8 mouse cellular contexts compared by ENCODE assay signal in the genomic region with DNA sequence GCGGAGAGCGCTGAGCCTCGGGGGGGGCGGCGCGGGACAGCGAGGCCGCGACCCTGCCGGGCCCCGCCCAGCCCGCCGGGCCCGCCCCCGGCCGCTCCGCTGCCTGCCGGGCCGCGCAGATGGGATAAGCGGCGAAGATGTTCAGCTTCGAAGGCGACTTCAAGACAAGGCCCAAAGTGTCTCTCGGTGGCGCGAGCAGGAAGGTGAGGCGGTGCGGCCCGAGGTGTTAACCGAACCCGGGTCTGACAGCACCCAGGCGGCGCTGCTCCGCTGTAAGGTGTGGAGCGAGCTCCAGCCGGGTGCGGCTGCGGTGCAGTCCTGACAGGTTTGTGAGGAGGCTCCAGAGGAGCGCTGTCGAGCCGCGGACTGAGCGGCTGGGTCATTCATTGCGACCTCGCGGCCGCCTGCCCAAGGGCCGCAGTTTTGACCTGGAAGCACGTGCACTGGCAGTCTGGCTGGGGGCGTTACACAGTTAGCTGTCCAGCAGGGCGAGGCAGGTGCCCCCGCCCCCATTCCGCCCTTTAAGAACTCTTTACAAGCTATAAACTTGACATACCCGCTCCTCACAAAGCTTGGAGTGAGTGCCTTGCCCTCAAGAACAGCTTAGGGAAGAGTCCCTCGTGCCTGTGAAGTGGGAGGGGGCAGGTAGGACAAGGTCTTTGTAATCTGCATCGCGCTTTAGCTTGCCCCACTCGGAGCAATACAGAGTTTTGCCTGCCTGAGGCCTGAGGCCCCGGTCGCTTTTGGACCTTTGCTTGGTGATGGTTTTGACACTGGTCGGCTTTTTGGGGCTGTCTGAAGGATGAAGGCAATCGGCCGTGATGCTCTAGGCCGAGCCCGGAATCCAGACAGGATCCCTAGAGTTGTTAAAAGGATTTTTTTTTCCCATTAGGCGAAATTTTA. TPM values are rescaled to one million over a fixed set of nuclear protein-coding genes. Genes with fewer than 3 reads are reported as not detected.
DNase-seq lines count a peak whose midpoint lies in the region; ATAC-seq and TF ChIP-seq lines count a peak whose summit lies in the region.

No protein-coding gene starts in this region.

- peaks cover 1% of the 10 kb centered on the region; the same call in 1 of the 2 replicates for H3K36me3 ChIP-seq in spleen, adult 2 months (ENCODE audit: control insufficient read depth, insufficient read depth, low read length)
- peaks cover 2% of the 10 kb centered on the region; the same call in 1 of the 2 replicates for H3K36me3 ChIP-seq in forebrain, embryonic 16.5 days (ENCODE audit: control insufficient read depth, insufficient read depth)
- peaks cover 18% of the 10 kb centered on the region; the same call in 1 of the 2 replicates for H3K36me3 ChIP-seq in limb, embryonic 14.5 days (ENCODE audit: control insufficient read depth, insufficient read depth, low read length)
- H3K36me3 ChIP-seq in neural tube, embryonic 14.5 days (ENCODE audit: control insufficient read depth, insufficient read depth, low read length): no peaks in the 10 kb centered on the region; the same call in 1 of the 2 replicates

- H3K9me3 ChIP-seq in forebrain, embryonic 16.5 days (ENCODE audit: control insufficient read depth, low read length): no peaks in the 10 kb centered on the region
- no peaks in the 10 kb centered on the region for H3K9me3 ChIP-seq in limb, embryonic 14.5 days (ENCODE audit: control insufficient read depth, low read length)
- no peaks in the 10 kb centered on the region for H3K9me3 ChIP-seq in neural tube, embryonic 14.5 days (ENCODE audit: control insufficient read depth, low read length)

- peak overlapping the region; percentile 82 for H3K4me2 ChIP-seq in forebrain, embryonic 16.5 days (ENCODE audit: low read length)
- H3K4me2 ChIP-seq in limb, embryonic 14.5 days (replicated peaks; ENCODE audit: low read depth, low read length, severe bottlenecking): peak overlapping the region; percentile 95
- H3K4me2 ChIP-seq in neural tube, embryonic 14.5 days (ENCODE audit: low read depth, low read length): peak overlapping the region; percentile 72

- peak overlapping the region; percentile 93 for H3K27ac ChIP-seq in spleen, adult 2 months (ENCODE audit: insufficient read depth, low read length)
- peak overlapping the region; percentile 87 for H3K27ac ChIP-seq in forebrain, embryonic 16.5 days (ENCODE audit: low read length)
- H3K27ac ChIP-seq in limb, embryonic 14.5 days (replicated peaks; ENCODE audit: low read depth, low read length): peak overlapping the region; percentile 89
- H3K27ac ChIP-seq in neural tube, embryonic 14.5 days (ENCODE audit: low read depth, low read length): peak overlapping the region; percentile 88

- H3K27me3 ChIP-seq in spleen, adult 2 months (ENCODE audit: control insufficient read depth, insufficient read depth, low read length): no peaks in the 10 kb centered on the region
- H3K27me3 ChIP-seq in forebrain, embryonic 16.5 days (replicated peaks; ENCODE audit: control insufficient read depth, insufficient read depth, low read length): no peaks in the 10 kb centered on the region
- no peaks in the 10 kb centered on the region for H3K27me3 ChIP-seq in limb, embryonic 14.5 days (ENCODE audit: control insufficient read depth, insufficient read depth, low read length)
- no peaks in the 10 kb centered on the region for H3K27me3 ChIP-seq in neural tube, embryonic 14.5 days (ENCODE audit: control insufficient read depth, insufficient read depth, low read length)

- peak; percentile 79 for DNase-seq in adrenal gland, postnatal 14 days
- no peak for DNase-seq in adrenal gland, postnatal 25 days
- DNase-seq in spleen, adult 2 months (ENCODE audit: low read depth in 1 of 2, low spot score in 2 of 2): no peak
- DNase-seq in spleen, postnatal 4 days (ENCODE audit: low spot score in 2 of 2): no peak
- DNase-seq in limb, embryonic 14.5 days (ENCODE audit: low spot score): no peak
- no peak for DNase-seq in cerebellum, adult 18-20 months

- peak overlapping the region; percentile 82 for H3K9ac ChIP-seq in forebrain, embryonic 16.5 days (replicated peaks; ENCODE audit: low read depth, low read length)
- H3K9ac ChIP-seq in limb, embryonic 14.5 days (ENCODE audit: low read depth, low read length, severe bottlenecking): peak overlapping the region; percentile 73
- H3K9ac ChIP-seq in neural tube, embryonic 14.5 days (replicated peaks; ENCODE audit: low read depth, low read length): peak overlapping the region; percentile 82

- H3K4me1 ChIP-seq in spleen, adult 2 months (ENCODE audit: control insufficient read depth, insufficient read depth, insufficient read length): peaks cover 6% of the 10 kb centered on the region
- H3K4me1 ChIP-seq in forebrain, embryonic 16.5 days (replicated peaks; ENCODE audit: control insufficient read depth, insufficient read depth, low read length): peaks cover 18% of the 10 kb centered on the region
- peaks cover 10% of the 10 kb centered on the region for H3K4me1 ChIP-seq in limb, embryonic 14.5 days (ENCODE audit: control insufficient read depth, insufficient read depth, low read length)
- peaks cover 14% of the 10 kb centered on the region for H3K4me1 ChIP-seq in neural tube, embryonic 14.5 days (ENCODE audit: control insufficient read depth, insufficient read depth, low read length)

- TF ChIP-seq POLR2A in spleen, adult 2 months (IDR thresholded peaks at IDR 0.05; ENCODE audit: low read depth, low read length): no peak; the same call in 1 of the 2 replicates
- 0 out of 2 replicates have a peak, but pooled peaks have one; percentile 16 for TF ChIP-seq POLR2A in limb, embryonic 14.5 days (IDR thresholded peaks at IDR 0.05; ENCODE audit: borderline replicate concordance, extremely low read depth, insufficient read depth, insufficient read length)

- WGBS in spleen, adult 2 months: 5% methylated on average over 67 of the region's 67 CpGs
- 2% methylated on average over 53 of the region's 67 CpGs for WGBS in forebrain, embryonic 16.5 days
- WGBS in limb, embryonic 14.5 days: 3% methylated on average over 57 of the region's 67 CpGs
- WGBS in neural tube, embryonic 14.5 days: 3% methylated on average over 57 of the region's 67 CpGs

- ATAC-seq in forebrain, embryonic 16.5 days: peak; percentile 54
- peak; percentile 83 for ATAC-seq in limb, embryonic 14.5 days (ENCODE audit: low FRiP score, low read depth)
- peak; percentile 60 for ATAC-seq in neural tube, embryonic 14.5 days (ENCODE audit: low read depth)

- 0 out of 2 replicates have a peak, but pooled peaks have one; percentile 2 for TF ChIP-seq CTCF in spleen, adult 2 months (IDR thresholded peaks at IDR 0.05; ENCODE audit: extremely low read depth, insufficient read depth, insufficient read length, insufficient replicate concordance)

- peak overlapping the region; percentile 98 for H3K4me3 ChIP-seq in spleen, adult 2 months (ENCODE audit: extremely low read depth, insufficient read depth, insufficient read length)
- peak overlapping the region; percentile 87 for H3K4me3 ChIP-seq in forebrain, embryonic 16.5 days (replicated peaks; ENCODE audit: low read length)
- peak overlapping the region; percentile 72 for H3K4me3 ChIP-seq in limb, embryonic 14.5 days (replicated peaks; ENCODE audit: low read length)
- H3K4me3 ChIP-seq in neural tube, embryonic 14.5 days (ENCODE audit: low read depth, low read length): peak overlapping the region; percentile 83

RNA-seq across cellular contexts. Expression of a gene that starts 0.6 kb away (rescaled TPM):
- total RNA-seq in adrenal gland, postnatal 14 days (2021): 48.1 and 50.0 TPM in 2 replicates
- 57.9 and 58.6 TPM in 2 replicates for total RNA-seq in adrenal gland, postnatal 25 days (2021)
- 5.7 and 5.8 TPM in 2 replicates for polyA plus RNA-seq in spleen, adult 2 months (2012; rRNA removed)
- 31.6 and 32.8 TPM in 2 replicates for polyA plus RNA-seq in forebrain, embryonic 16.5 days (2015; fragmentation: Nextera tagmentation; extraction: Ambion mirVana)
- 24.9 and 26.9 TPM in 2 replicates for polyA plus RNA-seq in limb, embryonic 14.5 days (2012; rRNA removed)
- 35.1 and 37.3 TPM in 2 replicates for polyA plus RNA-seq in limb, embryonic 14.5 days (2014; fragmentation: Nextera tagmentation; extraction: Ambion mirVana)
- polyA plus RNA-seq in neural tube, embryonic 14.5 days (2014; fragmentation: Nextera tagmentation; extraction: Ambion mirVana): 46.8 and 54.9 TPM in 2 replicates
